Mouse (Mus musculus) small intestine, adult 2 months (tissue): ENCODE data around the gene Tle3. TPM values are rescaled to one million over a fixed set of nuclear protein-coding genes. Genes with fewer than 3 reads are reported as not detected.

ENCODE experiments used
- H3K27ac ChIP-seq: fragments of 200-500 bp; 2 replicates; pipeline ENCODE4 v1.5.1; 2012; ENCODE audit warnings: low read depth, low read length, control low read depth, inconsistent platforms; ENCODE audit not compliant: insufficient read depth
- H3K27me3 ChIP-seq: fragments of 200-500 bp; 2 replicates; pipeline ENCODE4 v1.6.1; 2012; ENCODE audit warnings: mild to moderate bottlenecking, moderate library complexity, low read length, inconsistent platforms; ENCODE audit not compliant: control insufficient read depth, insufficient read depth
- H3K36me3 ChIP-seq: fragments of 200-500 bp; 2 replicates; pipeline ENCODE4 v1.6.1; 2012; ENCODE audit warnings: mild to moderate bottlenecking, low read length, control low read depth, inconsistent platforms; ENCODE audit not compliant: control insufficient read depth, insufficient read depth
- H3K4me1 ChIP-seq: fragments of 200-500 bp; 2 replicates; pipeline ENCODE4 v1.6.1; 2012; ENCODE audit warnings: low read length, inconsistent platforms, mixed read lengths; ENCODE audit not compliant: control insufficient read depth, insufficient read depth, insufficient read length
- H3K4me3 ChIP-seq: fragments of 200-500 bp; 2 replicates; pipeline ENCODE4 v1.5.1; 2012; ENCODE audit warnings: low read depth, mild to moderate bottlenecking, control low read depth, inconsistent platforms, low read length, moderate library complexity
- CTCF ChIP-seq: fragments of 200-500 bp; IDR thresholded peaks from 2 replicates; pipeline ENCODE4 v1.5.1; 2012; ENCODE audit warnings: low read depth, mild to moderate bottlenecking, control low read depth, inconsistent platforms, low read length, moderate library complexity, mixed read lengths; ENCODE audit not compliant: insufficient replicate concordance, insufficient read length; ENCODE audit errors: extremely low read depth
- POLR2A ChIP-seq: fragments of 200-500 bp; IDR thresholded peaks from 2 replicates; pipeline ENCODE4 v1.6.1; 2012; ENCODE audit warnings: low read depth, mild to moderate bottlenecking, control low read depth, inconsistent platforms, low read length, moderate library complexity
- WGBS: fragments of 180-500 bp; shearing (Covaris S2); methylation state at CpG from one replicate; pipeline ENCODE4 v1.1.7; 2018; 5-methylcytosine and 5-hydroxymethylcytosine counted together
- polyA plus RNA-seq: library from polyadenylated mRNA; depleted of rRNA; stranded (reverse); fragments of >200 nt; gene quantifications from 2 replicates; pipeline ENCODE4 v1.2.3, GENCODE M21; 2012

Gene Tle3
- polyA plus RNA-seq, 1 experiment, result 136 TPM

DNA sequence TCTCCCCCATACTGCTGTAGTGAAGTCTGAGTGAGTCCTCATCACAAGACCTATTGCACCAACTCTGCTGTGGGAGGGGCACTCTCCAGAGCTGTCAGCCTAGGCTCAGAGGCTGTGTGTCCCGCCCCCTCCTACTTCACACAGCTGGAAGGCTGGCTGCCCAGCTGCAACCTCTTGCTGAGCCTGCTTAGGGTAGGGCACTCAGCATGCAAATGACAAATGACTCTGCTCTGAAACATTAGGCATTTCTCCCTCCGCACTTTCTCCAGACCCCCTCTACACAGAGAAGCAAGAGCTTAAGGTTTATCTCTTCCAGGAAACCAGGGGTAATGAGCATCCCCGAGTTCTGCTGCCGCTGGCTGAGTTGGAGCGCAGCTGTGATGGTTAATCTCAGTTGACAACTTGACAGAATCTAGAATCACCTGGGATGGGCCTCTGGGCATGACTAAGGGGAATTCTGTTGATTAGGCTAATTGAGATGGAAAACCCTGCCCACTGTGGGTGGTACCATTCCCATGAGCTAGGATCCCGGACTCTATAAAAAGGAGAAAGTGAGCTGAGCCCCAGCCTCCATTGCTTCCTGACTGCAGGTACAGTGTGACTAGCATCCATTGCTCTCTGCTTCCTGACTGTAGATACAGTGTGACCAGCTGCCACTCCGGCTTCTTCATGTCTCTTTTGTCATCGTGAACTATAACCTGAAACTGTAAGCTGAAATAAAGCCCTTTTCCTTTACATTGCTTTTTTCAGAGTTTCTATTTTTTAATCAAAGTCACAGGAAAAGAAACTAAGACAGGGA, 63.2 kb downstream of the Tle3 start:
- H3K27ac ChIP-seq, result no peak overlapping the region
- no peaks in the 10 kb centered on the region for H3K36me3 ChIP-seq
- H3K27me3 ChIP-seq, result no peaks in the 10 kb centered on the region
- TF ChIP-seq POLR2A, result no peak
- TF ChIP-seq CTCF, result no peak
- H3K4me1 ChIP-seq, result peaks cover 9% of the 10 kb centered on the region
- WGBS, result 43% methylated on average over 8 of the region's 8 CpGs
- H3K4me3 ChIP-seq, result no peak overlapping the region

DNA sequence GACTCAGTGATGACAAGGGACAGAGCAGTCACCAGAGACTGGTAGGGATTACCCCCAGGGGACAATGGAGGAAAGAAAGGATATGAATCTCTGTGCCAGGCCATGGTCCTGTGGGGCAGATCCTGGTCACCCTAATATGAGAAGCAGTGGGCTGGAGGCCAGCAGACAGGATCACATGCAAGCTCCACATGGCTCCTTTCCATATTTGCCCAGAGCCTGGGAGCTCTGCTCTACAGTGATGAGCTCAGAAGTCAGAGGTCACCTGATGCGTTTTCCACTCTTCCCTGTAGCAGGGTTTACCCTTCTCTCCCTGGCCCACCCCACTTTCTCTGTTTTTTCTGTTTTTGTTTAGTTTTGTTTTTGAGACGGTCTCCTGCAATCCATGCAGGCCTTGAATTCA, 63.9 kb downstream of the Tle3 start:
- H3K27me3 ChIP-seq, result no peaks in the 10 kb centered on the region
- 80% methylated on average over 2 of the region's 2 CpGs for WGBS

GRCm38 (mm10) chr9:61436761-61437160, 64.6 kb downstream of the Tle3 start:
- no peak for TF ChIP-seq CTCF
- no peak for TF ChIP-seq POLR2A
- no peaks in the 10 kb centered on the region for H3K36me3 ChIP-seq
- H3K4me1 ChIP-seq, result peaks cover 4% of the 10 kb centered on the region
- no peak overlapping the region for H3K4me3 ChIP-seq
- no peak overlapping the region for H3K27ac ChIP-seq
- H3K27me3 ChIP-seq, result no peaks in the 10 kb centered on the region
- WGBS, result 98% methylated on average over 6 of the region's 6 CpGs

More for the DNA sequence above, 63.9 kb downstream of the Tle3 start:
- no peak overlapping the region for H3K27ac ChIP-seq
- TF ChIP-seq POLR2A, result no peak
- TF ChIP-seq CTCF, result no peak
- no peak overlapping the region for H3K4me3 ChIP-seq
- H3K36me3 ChIP-seq, result no peaks in the 10 kb centered on the region
- peaks cover 7% of the 10 kb centered on the region for H3K4me1 ChIP-seq

DNA sequence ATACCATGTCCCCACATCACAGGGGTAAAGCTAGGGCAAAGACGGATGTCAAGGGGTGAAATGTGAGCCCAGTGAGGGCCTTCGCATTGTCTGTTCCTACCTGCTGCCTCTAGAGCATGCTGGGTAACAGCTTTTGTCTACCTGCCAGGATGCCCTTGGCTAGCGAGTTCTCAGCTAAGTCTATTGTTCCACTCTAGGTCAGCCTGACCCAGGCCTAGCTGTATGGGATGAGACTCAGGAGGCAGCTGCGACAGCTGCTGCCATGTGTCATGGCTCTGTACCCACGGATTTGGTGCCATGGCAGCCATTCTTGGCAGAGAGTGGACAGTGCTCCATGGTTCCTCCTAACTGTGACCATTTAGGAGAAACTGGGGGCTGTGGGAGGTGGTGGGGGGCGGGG, 66.9 kb downstream of the Tle3 start:
- no peaks in the 10 kb centered on the region for H3K36me3 ChIP-seq
- WGBS, result 86% methylated on average over 6 of the region's 6 CpGs
- no peaks in the 10 kb centered on the region for H3K27me3 ChIP-seq
- no peak overlapping the region for H3K27ac ChIP-seq
- no peaks in the 10 kb centered on the region; the same call in 1 of the 2 replicates for H3K4me1 ChIP-seq
- H3K4me3 ChIP-seq, result no peak overlapping the region
- TF ChIP-seq POLR2A, result no peak
- no peak for TF ChIP-seq CTCF

DNA sequence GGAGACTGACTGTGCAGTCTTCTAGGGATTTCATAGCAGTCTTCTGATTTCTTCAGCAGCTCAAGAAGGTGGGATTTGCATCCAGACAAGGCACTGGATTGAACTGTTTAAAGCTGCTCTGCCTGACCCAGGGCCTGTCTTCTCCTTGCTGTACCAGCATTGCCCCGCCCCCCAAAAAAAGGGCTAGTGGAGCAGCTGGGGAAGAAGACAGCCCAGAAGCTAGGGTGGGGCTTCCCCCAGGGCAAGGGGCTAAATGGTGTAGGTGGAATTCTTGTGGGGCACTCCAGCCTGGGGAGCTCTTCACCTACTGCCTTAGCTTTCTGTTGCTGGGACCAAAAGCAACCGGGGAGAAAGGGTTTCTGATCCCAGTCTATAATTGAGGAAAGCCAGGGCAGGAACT, 67.8 kb downstream of the Tle3 start:
- no peaks in the 10 kb centered on the region for H3K27me3 ChIP-seq

GRCm38 (mm10) chr9:61441206-61441913, 69.2 kb downstream of the Tle3 start:
- Histone ChIP-seq H3K4me3 (no peak overlapping the region), H3K36me3 (no peaks in the 10 kb centered on the region), H3K27ac (no peak overlapping the region), H3K4me1 (peaks cover 14% of the 10 kb centered on the region), H3K27me3 (no peaks in the 10 kb centered on the region)
- WGBS, result 56% methylated on average over 11 of the region's 11 CpGs
- TF ChIP-seq POLR2A (no peak), CTCF (no peak)

More for the DNA sequence above, 67.8 kb downstream of the Tle3 start:
- Histone ChIP-seq H3K27ac (no peak overlapping the region), H3K4me1 (peaks cover 5% of the 10 kb centered on the region), H3K4me3 (no peak overlapping the region), H3K36me3 (no peaks in the 10 kb centered on the region)
- 82% methylated on average over 2 of the region's 2 CpGs for WGBS
- TF ChIP-seq POLR2A (no peak), CTCF (no peak)

GRCm38 (mm10) chr9:61442951-61443630, 70.9 kb downstream of the Tle3 start:
- no peak overlapping the region for H3K4me3 ChIP-seq
- no peaks in the 10 kb centered on the region for H3K36me3 ChIP-seq
- TF ChIP-seq POLR2A (no peak), CTCF (no peak)
- peaks cover 21% of the 10 kb centered on the region for H3K4me1 ChIP-seq
- H3K27ac ChIP-seq, result no peak overlapping the region
- H3K27me3 ChIP-seq, result no peaks in the 10 kb centered on the region
- WGBS, result 67% methylated on average over 5 of the region's 5 CpGs
